Mouse (Mus musculus): ENCODE results near the gene Tkt.

Gene Tkt

DNA sequence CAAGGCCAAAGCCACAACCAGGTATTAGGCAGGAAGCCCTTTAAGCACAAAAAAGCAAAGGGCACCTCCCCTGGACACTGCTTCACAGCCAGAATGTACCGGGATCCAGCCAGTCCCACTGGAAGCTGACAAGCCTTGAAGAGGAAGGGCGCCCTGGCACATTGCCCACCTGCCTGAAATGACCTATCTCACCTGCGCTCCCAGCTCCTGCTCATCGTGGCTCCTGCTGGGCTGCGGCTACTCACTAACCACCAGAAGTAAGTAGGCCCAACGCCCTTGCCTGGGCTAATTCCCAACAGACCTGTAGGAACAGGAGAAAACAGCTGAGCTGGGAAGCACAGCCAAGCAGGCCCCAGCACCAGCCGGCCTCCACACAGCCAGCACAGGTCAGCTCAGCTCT lies 74.0 kb downstream of the Tkt start:
- no peak for DNase-seq (ENCODE audit: low spot score)

GRCm38 (mm10) chr14:30622556-30622955 lies 74.4 kb downstream of the Tkt start:
- no peak for DNase-seq (ENCODE audit: low spot score)
